Mouse (Mus musculus): ENCODE measurements around the gene Pdyn. TPM values are rescaled to one million over a fixed set of nuclear protein-coding genes. Genes with fewer than 3 reads are reported as not detected.

Gene Pdyn
- not detected for total RNA-seq (2021)
- long read RNA-seq, experiment 1 = 0 reads
- long read RNA-seq, experiment 2 = 0 reads

- DNase-seq = no peak
Observed at GRCm38 (mm10) chr2:129699484-129700158, at the start of gene Pdyn. Pdyn (minus strand) TSS chr2:129699844.

- no peak for DNase-seq
Observed at GRCm38 (mm10) chr2:129742016-129742415, 42.4 kb upstream of the Pdyn start.

- DNase-seq = no peak
Observed at GRCm38 (mm10) chr2:129740515-129740914, 40.9 kb upstream of the Pdyn start.

GRCm38 (mm10) chr2:129734031-129734430 lies 34.4 kb upstream of the Pdyn start:
- DNase-seq = no peak

GRCm38 (mm10) chr2:129729681-129730080 lies 30.0 kb upstream of the Pdyn start:
- no peak for DNase-seq

- DNase-seq = peak; percentile 7
Observed at GRCm38 (mm10) chr2:129715671-129716070, 16.0 kb upstream of the Pdyn start.

GRCm38 (mm10) chr2:129713026-129713544 lies 13.4 kb upstream of the Pdyn start:
- no peak for DNase-seq

- no peak for DNase-seq
Observed at GRCm38 (mm10) chr2:129696059-129696458, 3.6 kb downstream of the Pdyn start.

GRCm38 (mm10) chr2:129694303-129694702 lies 5.3 kb downstream of the Pdyn start:
- no peak for DNase-seq

- no peak for DNase-seq
Observed at GRCm38 (mm10) chr2:129692694-129693093, 7.0 kb downstream of the Pdyn start.

GRCm38 (mm10) chr2:129689694-129690093 lies 9.9 kb downstream of the Pdyn start:
- DNase-seq = no peak

- no peak for DNase-seq
Observed at GRCm38 (mm10) chr2:129688036-129688625, 11.5 kb downstream of the Pdyn start.

GRCm38 (mm10) chr2:129686908-129687307 lies 12.7 kb downstream of the Pdyn start:
- DNase-seq = no peak

- DNase-seq = no peak
Observed at GRCm38 (mm10) chr2:129684014-129684413, 15.6 kb downstream of the Pdyn start.

GRCm38 (mm10) chr2:129680236-129680635 lies 19.4 kb downstream of the Pdyn start:
- no peak for DNase-seq

- DNase-seq = no peak
Observed at GRCm38 (mm10) chr2:129679066-129679465, 20.6 kb downstream of the Pdyn start.

GRCm38 (mm10) chr2:129677664-129678063 lies 22.0 kb downstream of the Pdyn start:
- DNase-seq = no peak

- peak; percentile 31 for DNase-seq
Observed at GRCm38 (mm10) chr2:129674935-129675634, 24.6 kb downstream of the Pdyn start.

- DNase-seq = no peak
Observed at GRCm38 (mm10) chr2:129671911-129672310, 27.7 kb downstream of the Pdyn start.

GRCm38 (mm10) chr2:129662484-129662883 lies 37.2 kb downstream of the Pdyn start:
- DNase-seq = no peak

- no peak for DNase-seq
Observed at GRCm38 (mm10) chr2:129660020-129660419, 39.6 kb downstream of the Pdyn start.

- DNase-seq = no peak
Observed at GRCm38 (mm10) chr2:129658796-129659195, 40.8 kb downstream of the Pdyn start.

- no peak for DNase-seq
Observed at GRCm38 (mm10) chr2:129655033-129655432, 44.6 kb downstream of the Pdyn start.

Measured in gastrocnemius, postnatal 25 days (tissue).